Mouse (Mus musculus): ENCODE results near the gene Mien1.

Mien1 gene

GRCm38 (mm10) chr11:98438331-98439158, at the start of gene Mien1:
TSS of gene Mien1 (minus strand) at chr11:98438991.
- in situ Hi-C loops (cut with MboI; ENCODE audit: low pct_unique_long_range_greater_than_20kb in 1 of 2, low sequenced_read_pairs in 2 of 2, unreplicated experiment in 1 of 2): no loop called here

- in situ Hi-C loops (cut with MboI; ENCODE audit: low pct_unique_long_range_greater_than_20kb in 1 of 2, low sequenced_read_pairs in 2 of 2, unreplicated experiment in 1 of 2): no loop called here
Measured at GRCm38 (mm10) chr11:98487526-98488040, 48.8 kb upstream of the Mien1 start.

GRCm38 (mm10) chr11:98485749-98486148, 47.0 kb upstream of the Mien1 start:
- in situ Hi-C loops (cut with MboI; ENCODE audit: low pct_unique_long_range_greater_than_20kb in 1 of 2, low sequenced_read_pairs in 2 of 2, unreplicated experiment in 1 of 2): no loop called here

DNA sequence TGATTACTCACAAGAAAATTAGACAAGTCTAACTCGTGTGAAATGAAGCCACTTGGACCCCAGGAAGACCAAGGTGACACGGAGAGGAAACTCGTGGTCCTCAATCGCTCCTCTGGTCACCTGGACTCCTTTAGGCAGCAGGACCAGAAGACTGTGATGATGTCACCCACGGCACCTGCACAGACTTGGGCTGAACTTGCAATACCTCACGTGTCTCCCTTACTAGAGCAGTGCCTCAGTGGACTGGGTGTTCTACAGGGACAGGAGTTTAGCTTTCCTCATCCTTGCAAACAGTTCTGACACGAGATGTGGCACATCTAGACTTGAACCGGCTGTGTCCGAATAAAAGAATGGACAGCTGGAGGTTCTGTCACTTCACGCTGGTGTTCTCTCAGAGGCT, 43.3 kb upstream of the Mien1 start:
- in situ Hi-C loops (cut with MboI; ENCODE audit: low pct_unique_long_range_greater_than_20kb in 1 of 2, low sequenced_read_pairs in 2 of 2, unreplicated experiment in 1 of 2): no loop called here

DNA sequence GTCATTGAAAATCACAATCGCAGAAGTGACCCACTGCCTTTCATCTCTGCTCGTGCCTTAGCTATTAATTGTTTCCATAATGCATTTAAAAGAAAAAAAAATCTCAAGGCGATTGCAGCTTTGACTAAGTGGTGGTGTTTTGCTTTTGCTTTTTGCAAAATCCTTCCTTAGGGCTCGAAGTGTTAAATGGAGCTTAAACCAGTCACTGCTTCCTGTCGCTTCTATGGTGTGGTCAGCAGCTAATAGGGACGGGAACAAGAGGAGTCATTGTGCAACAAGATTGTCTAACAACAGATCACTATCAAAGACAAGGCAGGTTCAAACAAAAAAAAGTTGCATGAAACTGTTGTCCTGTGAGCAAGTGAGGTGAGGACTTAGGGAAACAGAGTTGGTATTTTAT, 42.4 kb upstream of the Mien1 start:
- in situ Hi-C loops (cut with MboI; ENCODE audit: low pct_unique_long_range_greater_than_20kb in 1 of 2, low sequenced_read_pairs in 2 of 2, unreplicated experiment in 1 of 2): no loop called here

- in situ Hi-C loops (cut with MboI; ENCODE audit: low pct_unique_long_range_greater_than_20kb in 1 of 2, low sequenced_read_pairs in 2 of 2, unreplicated experiment in 1 of 2): no loop called here
Measured at GRCm38 (mm10) chr11:98479940-98480497, 41.2 kb upstream of the Mien1 start.

GRCm38 (mm10) chr11:98479026-98479939, 40.5 kb upstream of the Mien1 start:
- in situ Hi-C loops (cut with MboI; ENCODE audit: low pct_unique_long_range_greater_than_20kb in 1 of 2, low sequenced_read_pairs in 2 of 2, unreplicated experiment in 1 of 2): no loop called here

DNA sequence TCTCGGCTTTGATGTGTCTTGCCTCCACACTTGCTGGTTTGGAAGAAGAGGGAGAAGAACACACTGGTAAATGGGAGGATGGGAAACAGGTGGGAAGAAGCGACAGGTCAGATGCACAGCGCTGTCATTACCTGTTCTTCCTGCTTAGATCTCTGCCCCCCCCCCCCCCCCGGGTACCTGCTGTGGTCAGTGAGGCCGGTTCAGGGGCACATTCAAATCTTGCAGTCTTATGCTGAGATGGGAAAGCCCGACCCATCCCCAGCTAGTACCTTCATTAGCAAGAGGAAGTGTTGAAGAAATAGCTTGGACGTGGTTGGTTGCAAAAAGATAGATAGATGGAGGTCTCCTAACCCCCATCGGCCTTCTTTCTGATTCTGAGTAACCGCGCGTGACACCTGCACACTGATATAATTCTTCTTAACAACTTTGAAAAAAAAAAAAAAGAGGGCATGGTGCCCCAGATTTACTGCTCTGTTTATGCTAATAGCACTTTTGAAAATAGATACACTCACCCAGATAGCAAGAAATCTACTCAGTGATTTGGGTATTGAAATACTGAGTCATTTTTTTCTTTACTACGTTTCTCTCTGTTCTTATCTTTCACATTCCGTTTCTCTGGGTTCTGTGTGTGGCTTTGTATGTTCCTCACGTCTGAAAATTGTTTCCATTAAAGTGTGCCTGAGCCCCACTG, 38.4 kb upstream of the Mien1 start:
- in situ Hi-C loops (cut with MboI; ENCODE audit: low pct_unique_long_range_greater_than_20kb in 1 of 2, low sequenced_read_pairs in 2 of 2, unreplicated experiment in 1 of 2): no loop called here

GRCm38 (mm10) chr11:98476434-98476807, 37.6 kb upstream of the Mien1 start:
- in situ Hi-C loops (cut with MboI; ENCODE audit: low pct_unique_long_range_greater_than_20kb in 1 of 2, low sequenced_read_pairs in 2 of 2, unreplicated experiment in 1 of 2): no loop called here

- in situ Hi-C loops (cut with MboI; ENCODE audit: low pct_unique_long_range_greater_than_20kb in 1 of 2, low sequenced_read_pairs in 2 of 2, unreplicated experiment in 1 of 2): no loop called here
Measured at GRCm38 (mm10) chr11:98475630-98476433, 37.0 kb upstream of the Mien1 start.

- in situ Hi-C loops (cut with MboI; ENCODE audit: low pct_unique_long_range_greater_than_20kb in 1 of 2, low sequenced_read_pairs in 2 of 2, unreplicated experiment in 1 of 2): no loop called here
Measured at GRCm38 (mm10) chr11:98474967-98475366, 36.2 kb upstream of the Mien1 start.

DNA sequence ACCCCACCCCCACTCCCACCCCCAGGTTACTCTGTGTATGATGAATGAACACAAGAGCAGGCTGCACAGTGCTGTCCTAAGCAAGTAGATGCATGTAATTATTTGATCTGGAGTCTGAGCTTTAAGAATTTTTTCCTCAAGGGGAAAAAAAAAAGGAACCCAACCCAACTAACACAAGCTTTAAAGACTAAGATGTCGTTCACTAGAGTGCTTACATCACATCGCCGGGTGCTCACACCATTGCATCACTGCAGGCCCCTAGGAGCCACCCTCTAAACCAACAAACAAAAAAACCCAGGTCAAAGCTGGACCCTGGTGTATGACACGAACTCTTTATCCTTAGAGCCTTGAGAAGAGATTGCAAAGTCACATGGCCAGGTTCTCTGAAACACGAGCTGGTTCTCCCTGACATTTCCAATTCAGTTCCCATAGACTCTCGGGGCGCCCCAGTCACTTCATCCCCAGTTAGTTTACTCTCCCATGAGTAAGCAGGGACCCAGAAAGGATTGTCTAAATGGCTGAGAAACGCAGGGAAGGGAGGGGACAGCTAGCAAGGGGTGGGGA, 35.2 kb upstream of the Mien1 start:
- in situ Hi-C loops (cut with MboI; ENCODE audit: low pct_unique_long_range_greater_than_20kb in 1 of 2, low sequenced_read_pairs in 2 of 2, unreplicated experiment in 1 of 2): no loop called here

DNA sequence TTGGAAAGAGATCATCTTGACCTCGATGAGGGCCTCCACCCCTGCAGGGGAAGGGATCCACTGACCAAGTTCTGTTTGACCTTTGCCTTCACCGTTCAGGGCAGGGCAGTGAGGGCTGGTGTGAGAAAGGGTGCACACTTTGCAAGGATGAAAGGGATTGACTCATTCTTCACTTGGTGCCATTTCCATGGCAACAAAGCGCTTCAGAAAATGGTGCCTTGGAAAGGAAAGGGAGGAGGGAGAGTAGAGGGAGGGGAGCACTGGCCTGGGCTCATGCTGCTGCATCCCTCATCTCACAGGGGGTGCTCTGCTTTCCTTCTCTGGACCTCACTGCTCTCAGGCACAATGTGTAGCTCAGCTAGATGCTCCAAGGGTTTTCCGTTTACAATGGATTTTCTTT, 33.9 kb upstream of the Mien1 start:
- in situ Hi-C loops (cut with MboI; ENCODE audit: low pct_unique_long_range_greater_than_20kb in 1 of 2, low sequenced_read_pairs in 2 of 2, unreplicated experiment in 1 of 2): no loop called here

- in situ Hi-C loops (cut with MboI; ENCODE audit: low pct_unique_long_range_greater_than_20kb in 1 of 2, low sequenced_read_pairs in 2 of 2, unreplicated experiment in 1 of 2): no loop called here
Measured at GRCm38 (mm10) chr11:98470795-98471194, 32.0 kb upstream of the Mien1 start.

GRCm38 (mm10) chr11:98469761-98470714, 31.2 kb upstream of the Mien1 start:
- in situ Hi-C loops (cut with MboI; ENCODE audit: low pct_unique_long_range_greater_than_20kb in 1 of 2, low sequenced_read_pairs in 2 of 2, unreplicated experiment in 1 of 2): no loop called here

DNA sequence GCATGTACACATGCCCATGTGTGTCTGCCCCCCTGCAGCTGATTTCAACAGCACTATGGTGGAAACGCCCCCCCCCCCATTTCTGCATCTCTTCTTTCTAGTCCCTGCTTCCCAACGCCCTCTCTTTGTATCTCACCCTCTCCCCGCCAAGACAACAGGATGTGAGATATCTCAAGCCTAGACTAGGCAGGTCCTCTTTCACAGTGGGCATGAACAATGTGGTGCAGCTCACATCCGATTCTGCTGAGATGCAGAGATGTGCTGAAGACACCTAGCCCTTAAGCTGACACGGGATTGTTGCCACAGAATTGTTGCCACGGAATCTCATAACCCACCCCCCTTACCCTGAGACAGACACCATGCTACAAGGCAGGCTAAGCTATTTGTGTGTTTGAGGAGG, 25.7 kb upstream of the Mien1 start:
- in situ Hi-C loops (cut with MboI; ENCODE audit: low pct_unique_long_range_greater_than_20kb in 1 of 2, low sequenced_read_pairs in 2 of 2, unreplicated experiment in 1 of 2): no loop called here

All from mouse embryonic stem cell (cell line).